18 mouse cellular contexts compared by ENCODE assay signal in genomic region chr5:65794702-65795101, GRCm38 (mm10). TPM values are rescaled to one million over a fixed set of nuclear protein-coding genes. Genes with fewer than 3 reads are reported as not detected.
DNase-seq lines count a peak whose midpoint lies in the region; ATAC-seq and TF ChIP-seq lines count a peak whose summit lies in the region.
"Had no signal": no experiment of that assay in that cellular context is flagged by ENCODE, and none has a peak within 500 bp of the region (broad histone marks: within the 10 kb centered on the region; RNA-seq: fewer than 3 reads in every experiment).

No protein-coding gene starts in this region.

- 60% methylated on average over 3 of the region's 3 CpGs for WGBS in spleen, adult 2 months
- 42% methylated on average over 3 of the region's 3 CpGs for WGBS in liver, postnatal 0 days (ENCODE audit: insufficient replicate concordance)

- no peaks in the 10 kb centered on the region for H3K27me3 ChIP-seq in spleen, adult 2 months (ENCODE audit: control insufficient read depth, insufficient read depth, low read length)
- H3K27me3 ChIP-seq in MEL (ENCODE audit: control insufficient read depth in 1 of 2, insufficient read depth in 2 of 2, low read length in 2 of 2) = no peaks in the 10 kb centered on the region
- no peaks in the 10 kb centered on the region for H3K27me3 ChIP-seq in liver, postnatal 0 days (ENCODE audit: insufficient read depth, low read length)
- H3K27me3 ChIP-seq: embryonic facial prominence, embryonic 12.5 days; forebrain, embryonic 15.5 days; limb, embryonic 15.5 days; megakaryocyte, embryonic 14.5 days; neural tube, embryonic 13.5 days had no signal

- no peaks in the 10 kb centered on the region for H3K9me3 ChIP-seq in MEL (replicated peaks; ENCODE audit: insufficient read depth, low read length)
- H3K9me3 ChIP-seq in liver, postnatal 0 days (ENCODE audit: low read length) = no peaks in the 10 kb centered on the region
- H3K9me3 ChIP-seq: embryonic facial prominence, embryonic 12.5 days; forebrain, embryonic 15.5 days; limb, embryonic 15.5 days; megakaryocyte, embryonic 14.5 days; neural tube, embryonic 13.5 days had no signal

- peak overlapping the region; percentile 37; the same call in 1 of the 2 replicates for H3K27ac ChIP-seq in spleen, adult 2 months (ENCODE audit: insufficient read depth, low read length)
- peak overlapping the region; percentile 100 for H3K27ac ChIP-seq in MEL (ENCODE audit: control insufficient read depth, low read depth, low read length)
- H3K27ac ChIP-seq in liver, postnatal 0 days (ENCODE audit: low read depth) = peak overlapping the region; percentile 79
- H3K27ac ChIP-seq: embryonic facial prominence, embryonic 12.5 days; forebrain, embryonic 15.5 days; limb, embryonic 15.5 days; neural tube, embryonic 13.5 days had no signal

- H3K4me1 ChIP-seq in spleen, adult 2 months (ENCODE audit: control insufficient read depth, insufficient read depth, insufficient read length) = peaks cover 4% of the 10 kb centered on the region; the same call in 1 of the 2 replicates
- H3K4me1 ChIP-seq in MEL (ENCODE audit: control insufficient read depth in 1 of 2, insufficient read depth in 2 of 2, low read length in 2 of 2) = peaks cover 3 to 14% of the 10 kb centered on the region in 2 experiments
- H3K4me1 ChIP-seq in liver, postnatal 0 days (ENCODE audit: insufficient read depth) = peaks cover 4% of the 10 kb centered on the region; the same call in 1 of the 2 replicates
- H3K4me1 ChIP-seq: embryonic facial prominence, embryonic 12.5 days; forebrain, embryonic 15.5 days; limb, embryonic 15.5 days; neural tube, embryonic 13.5 days had no signal

- no peak for TF ChIP-seq POLR2A in spleen, adult 2 months (IDR thresholded peaks at IDR 0.05; ENCODE audit: low read depth, low read length)
- TF ChIP-seq POLR2A in MEL (IDR thresholded peaks at IDR 0.05; ENCODE audit: control insufficient read depth in 1 of 2, insufficient read depth in 1 of 2, low read depth in 1 of 2, low read length in 2 of 2, poor library complexity in 1 of 2) = 0 out of 4 replicates have a peak, but pooled peaks of 1 of the 2 experiments have one; percentile 50

- ATAC-seq in liver, postnatal 0 days = peak; percentile 67
- ATAC-seq: forebrain, embryonic 15.5 days had no signal

- DNase-seq in spleen, adult 2 months (ENCODE audit: low read depth in 1 of 2, low spot score in 2 of 2) = no peak
- no peak for DNase-seq in spleen, postnatal 14 days (ENCODE audit: low spot score in 2 of 2)
- peak; percentile 89 for DNase-seq in MEL (ENCODE audit: low read depth, low spot score)
- DNase-seq in c-Kit-positive CD71-positive TER-119-positive erythroid progenitor cells, embryonic 14.5 days (ENCODE audit: low spot score) = peak; percentile 21
- DNase-seq in liver, postnatal 0 days = no peak
- DNase-seq in adrenal gland, postnatal 36 days = no peak
- DNase-seq in left cerebral cortex, postnatal 25 days (ENCODE audit: low spot score in 2 of 2) = no peak
- DNase-seq: cerebellum, adult 9-11 months; gastrocnemius, postnatal 36 days; kidney, adult 18-20 months; kidney, postnatal 10 days; lung, postnatal 10 days; right cerebral cortex, adult 18-20 months had no signal

- H3K4me2 ChIP-seq in liver, postnatal 0 days (ENCODE audit: low read depth, low read length) = peak overlapping the region; percentile 43
- H3K4me2 ChIP-seq: embryonic facial prominence, embryonic 12.5 days; forebrain, embryonic 15.5 days; limb, embryonic 15.5 days; neural tube, embryonic 13.5 days had no signal

- intact Hi-C loops in left cerebral cortex, postnatal 25 days (cut with DNase I) = no loop called here

- TF ChIP-seq CTCF in spleen, adult 2 months (IDR thresholded peaks at IDR 0.05; ENCODE audit: extremely low read depth, insufficient read depth, insufficient read length, insufficient replicate concordance) = no peak
- no peak for TF ChIP-seq CTCF in MEL (IDR thresholded peaks at IDR 0.05 in 2 of 3, conservative IDR thresholded peaks at IDR 0.05 in 1 of 3; ENCODE audit: control insufficient read depth in 1 of 3, insufficient read depth in 1 of 3, low read depth in 2 of 3, low read length in 3 of 3, poor library complexity in 1 of 3, severe bottlenecking in 1 of 3)
- no peak for TF ChIP-seq CTCF in liver, postnatal 0 days (IDR thresholded peaks at IDR 0.05; ENCODE audit: low read depth)

- TF ChIP-seq RAD21 in MEL (IDR thresholded peaks at IDR 0.05; ENCODE audit: low read depth, low read length) = no peak

- H3K36me3 ChIP-seq in spleen, adult 2 months (ENCODE audit: control insufficient read depth, insufficient read depth, low read length) = peaks cover 13% of the 10 kb centered on the region
- H3K36me3 ChIP-seq in MEL (ENCODE audit: control insufficient read depth in 1 of 2, insufficient read depth in 2 of 2, low read length in 2 of 2) = peaks cover 0 to 26% of the 10 kb centered on the region in 2 experiments; a peak in 2 of 4 replicates
- peaks cover 27% of the 10 kb centered on the region for H3K36me3 ChIP-seq in liver, postnatal 0 days (replicated peaks; ENCODE audit: insufficient read depth, low read length)

- no peaks in the 10 kb centered on the region for H3K79me2 ChIP-seq in MEL (ENCODE audit: control insufficient read depth, insufficient read depth, low read length, poor library complexity)

- H3K4me3 ChIP-seq in spleen, adult 2 months (ENCODE audit: extremely low read depth, insufficient read depth, insufficient read length) = no peak overlapping the region
- peak overlapping the region; percentile 35 to 39 for H3K4me3 ChIP-seq in MEL (ENCODE audit: control insufficient read depth in 1 of 2, insufficient read depth in 1 of 2, low read depth in 2 of 2, low read length in 2 of 2)
- H3K4me3 ChIP-seq in liver, postnatal 0 days (ENCODE audit: low read depth, low read length) = no peak overlapping the region
- H3K4me3 ChIP-seq: embryonic facial prominence, embryonic 12.5 days; forebrain, embryonic 15.5 days; limb, embryonic 15.5 days; megakaryocyte, embryonic 14.5 days; neural tube, embryonic 13.5 days had no signal

- peak in 1 of 2 experiments; percentile 73; a peak in 2 of 4 replicates for TF ChIP-seq EP300 in MEL (IDR thresholded peaks at IDR 0.05; ENCODE audit: low read depth in 1 of 2, low read length in 2 of 2)
- no peak for TF ChIP-seq EP300 in liver, postnatal 0 days (IDR thresholded peaks at IDR 0.05; ENCODE audit: low read depth)

- peak overlapping the region; percentile 69 for H3K9ac ChIP-seq in MEL (ENCODE audit: control insufficient read depth, low read depth, low read length, poor library complexity, severe bottlenecking)
- H3K9ac ChIP-seq in liver, postnatal 0 days (replicated peaks) = no peak overlapping the region
- H3K9ac ChIP-seq: embryonic facial prominence, embryonic 12.5 days; forebrain, embryonic 15.5 days; limb, embryonic 15.5 days; neural tube, embryonic 13.5 days had no signal

TF ChIP-seq in MEL, 35 proteins besides CTCF, POLR2A, EP300 and RAD21:
- peak; percentile 69 for TF ChIP-seq TBP (IDR thresholded peaks at IDR 0.05; ENCODE audit: low read depth, low read length)
- TF ChIP-seq POLR2AphosphoS2 (IDR thresholded peaks at IDR 0.05; ENCODE audit: low read length) = no peak
- TF ChIP-seq TCF12 (IDR thresholded peaks at IDR 0.05; ENCODE audit: low read depth, low read length) = peak; percentile 44; the same call in 1 of the 2 replicates
- TF ChIP-seq ZNF384 (IDR thresholded peaks at IDR 0.05; ENCODE audit: low read depth, low read length) = peak; percentile 83
- no peak for TF ChIP-seq RCOR1 (IDR thresholded peaks at IDR 0.05; ENCODE audit: low read depth, low read length)
- TF ChIP-seq GATA1 (IDR thresholded peaks at IDR 0.05; ENCODE audit: low read depth, low read length) = peak; percentile 41
- TF ChIP-seq POLR2AphosphoS5 (IDR thresholded peaks at IDR 0.05; ENCODE audit: borderline replicate concordance, low read depth, low read length) = no peak
- TF ChIP-seq MAFK (IDR thresholded peaks at IDR 0.05; ENCODE audit: borderline replicate concordance, low read depth, low read length) = no peak
- peak; percentile 80 for TF ChIP-seq ETS1 (IDR thresholded peaks at IDR 0.05; ENCODE audit: low read depth, low read length)
- no peak for TF ChIP-seq CHD1 (IDR thresholded peaks at IDR 0.05; ENCODE audit: low read depth, low read length)

RNA-seq across cellular contexts. Expression of gene N4bp2, which starts 31.4 kb away (rescaled TPM):
- polyA plus RNA-seq in spleen, adult 2 months (2012; rRNA removed) = 7.3 and 8.7 TPM in 2 replicates
- 10.1 and 11.4 TPM in 2 replicates for total RNA-seq in MEL (2012; rRNA removed)
- polyA plus RNA-seq in MEL (2012; ENCODE audit: insufficient read depth in 1 of 2, insufficient read length in 2 of 2, low read depth in 1 of 2, low replicate concordance in 2 of 2, missing spikeins in 1 of 2) = 10 to 100 TPM; 12.9 to 50.6 TPM
- 4.6 and 5.1 TPM in 2 replicates for polyA plus RNA-seq in liver, postnatal 0 days (2015; fragmentation: Nextera tagmentation; extraction: Ambion mirVana)
- 10 to 100 TPM; 11.7 to 16.6 TPM for total RNA-seq in adrenal gland, postnatal 36 days (2021)
- 10 to 100 TPM in 1 of 2 experiments, 1 to 10 TPM in 1; 8.3 to 10.5 TPM for total RNA-seq in left cerebral cortex, postnatal 25 days (2021)

Comparison
In these comparisons a context has a peak if more than half of its experiments do, and no peak if none do; other contexts are left out.
1. DNase-seq: peak in MEL (single experiment) and c-Kit-positive CD71-positive TER-119-positive erythroid progenitor cells, embryonic 14.5 days (single experiment); none in spleen, adult 2 months (0 of 2), spleen, postnatal 14 days (0 of 2), liver, postnatal 0 days (single experiment), adrenal gland, postnatal 36 days (0 of 2) and left cerebral cortex, postnatal 25 days (0 of 2).
2. H3K27ac ChIP-seq: peak in every context shown above with its lines; median percentile 100 in MEL; 79 in liver, postnatal 0 days; 37 in spleen, adult 2 months.
3. H3K4me3 ChIP-seq: peak in MEL (2 of 2); none in spleen, adult 2 months (single experiment) and liver, postnatal 0 days (single experiment).